Mouse (Mus musculus) embryonic fibroblast, embryonic 13.5 days (primary cell): ENCODE data around the gene Sec24a. TPM values are rescaled to one million over a fixed set of nuclear protein-coding genes. Genes with fewer than 3 reads are reported as not detected.
"Not testable (repeated sequence)": the region's sequence is repeated elsewhere in the genome, so short reads cannot be mapped to it uniquely, and the experiment has no call there.

ENCODE experiments used
- H3K27ac ChIP-seq: 2 replicates; pipeline ENCODE4 v1.5.1; 2012; ENCODE audit warnings: low read length, control low read depth, inconsistent platforms; ENCODE audit not compliant: insufficient read depth
- H3K4me1 ChIP-seq: 2 replicates; pipeline ENCODE4 v1.6.1; 2011; ENCODE audit warnings: low read length; ENCODE audit not compliant: control insufficient read depth, insufficient read depth
- H3K4me3 ChIP-seq: 2 replicates; pipeline ENCODE4 v1.5.1; 2011; ENCODE audit warnings: mild to moderate bottlenecking, control low read depth, low read length; ENCODE audit not compliant: insufficient read depth
- CTCF ChIP-seq: IDR thresholded peaks from 2 replicates; pipeline ENCODE4 v1.5.1; 2011; ENCODE audit warnings: mild to moderate bottlenecking, control low read depth, low read length, moderate library complexity, borderline replicate concordance; ENCODE audit not compliant: insufficient read depth
- POLR2A ChIP-seq: IDR thresholded peaks from 2 replicates; pipeline ENCODE4 v1.6.1; 2011; ENCODE audit warnings: low read depth, mild to moderate bottlenecking, control low read depth, low read length, moderate library complexity
- polyA plus RNA-seq: library from polyadenylated mRNA; stranded (reverse); fragments of >200 nt; gene quantifications from 2 replicates; pipeline ENCODE4 v1.2.4, GENCODE M21; 2011; ENCODE audit warnings: low read depth; ENCODE audit not compliant: missing spikeins, insufficient read length

The Sec24a gene
- polyA plus RNA-seq, 1 experiment: 42.0 TPM

- H3K4me1 ChIP-seq: no peaks in the 10 kb centered on the region
- H3K27ac ChIP-seq: peak within 1 kb of the TSS; percentile 99
- peak within 1 kb of the TSS; percentile 86 for H3K4me3 ChIP-seq
- no peak for TF ChIP-seq CTCF
- peak; percentile 97 for TF ChIP-seq POLR2A
Measured at GRCm38 (mm10) chr11:51688330-51689328, 74.8 kb downstream of the Sec24a start, which contains the start of gene 0610009B22Rik. Gene 0610009B22Rik (minus strand): TSS chr11:51688874.

GRCm38 (mm10) chr11:51681976-51682374, 81.5 kb downstream of the Sec24a start:
- H3K27ac ChIP-seq: no peak overlapping the region
- H3K4me3 ChIP-seq: no peak overlapping the region
- no peak for TF ChIP-seq CTCF
- no peak for TF ChIP-seq POLR2A
- no peaks in the 10 kb centered on the region for H3K4me1 ChIP-seq

- no peak overlapping the region for H3K27ac ChIP-seq
- H3K4me1 ChIP-seq: no peaks in the 10 kb centered on the region
- H3K4me3 ChIP-seq: no peak overlapping the region
- TF ChIP-seq CTCF (peak; percentile 72), POLR2A (no peak)
Measured at GRCm38 (mm10) chr11:51681324-51681975, 82.0 kb downstream of the Sec24a start.

- H3K4me1 ChIP-seq: no peaks in the 10 kb centered on the region
- TF ChIP-seq POLR2A: no peak
- TF ChIP-seq CTCF: no peak
- no peak overlapping the region for H3K4me3 ChIP-seq
- no peak overlapping the region for H3K27ac ChIP-seq
Measured at GRCm38 (mm10) chr11:51679466-51679865, 84.0 kb downstream of the Sec24a start.

GRCm38 (mm10) chr11:51677737-51678418, 85.6 kb downstream of the Sec24a start:
- Histone ChIP-seq H3K4me3 (no peak overlapping the region), H3K27ac (no peak overlapping the region), H3K4me1 (no peaks in the 10 kb centered on the region)
- TF ChIP-seq CTCF: no peak
- no peak for TF ChIP-seq POLR2A

GRCm38 (mm10) chr11:51675386-51675785, 88.0 kb downstream of the Sec24a start:
- no peak for TF ChIP-seq CTCF
- no peak for TF ChIP-seq POLR2A

GRCm38 (mm10) chr11:51673291-51673690, 90.1 kb downstream of the Sec24a start:
- H3K27ac ChIP-seq: no peak overlapping the region

More at GRCm38 (mm10) chr11:51675386-51675785, 88.0 kb downstream of the Sec24a start:
- Histone ChIP-seq H3K4me3 (no peak overlapping the region), H3K27ac (no peak overlapping the region), H3K4me1 (no peaks in the 10 kb centered on the region)

GRCm38 (mm10) chr11:51671376-51671775, 92.1 kb downstream of the Sec24a start:
- no peak overlapping the region for H3K27ac ChIP-seq
- H3K4me3 ChIP-seq: no peak overlapping the region
- TF ChIP-seq CTCF (no peak), POLR2A (no peak)
- H3K4me1 ChIP-seq: no peaks in the 10 kb centered on the region

More at GRCm38 (mm10) chr11:51673291-51673690, 90.1 kb downstream of the Sec24a start:
- no peak overlapping the region for H3K4me3 ChIP-seq
- TF ChIP-seq CTCF: no peak
- TF ChIP-seq POLR2A: no peak
- H3K4me1 ChIP-seq: no peaks in the 10 kb centered on the region

- TF ChIP-seq POLR2A: no peak
- no peak for TF ChIP-seq CTCF
- no peak overlapping the region for H3K4me3 ChIP-seq
- no peak overlapping the region for H3K27ac ChIP-seq
- no peaks in the 10 kb centered on the region for H3K4me1 ChIP-seq
Measured at GRCm38 (mm10) chr11:51670846-51671245, 92.6 kb downstream of the Sec24a start.

- not testable (repeated sequence) for H3K27ac ChIP-seq, H3K4me3 ChIP-seq, H3K4me1 ChIP-seq
Measured at GRCm38 (mm10) chr11:51664747-51665146, 98.7 kb downstream of the Sec24a start.
